Mouse (Mus musculus) yolk sac, embryonic 10.5 days (tissue): ENCODE results near the gene Slc28a1.

Source experiments
- DNase-seq: peaks from one replicate; pipeline ENCODE4 v3.0.0-alpha.2; 2017; ENCODE audit warnings: low spot score

Gene Slc28a1

GRCm38 (mm10) chr7:81114555-81114954, at the start of gene Slc28a1:
TSS of gene Slc28a1 (plus strand) at chr7:81114799.
- DNase-seq, result peak; percentile 73

- DNase-seq, result no peak
Measured at GRCm38 (mm10) chr7:81066714-81067113, 47.9 kb upstream of the Slc28a1 start.

- no peak for DNase-seq
Measured at GRCm38 (mm10) chr7:81072463-81072862, 42.1 kb upstream of the Slc28a1 start.

GRCm38 (mm10) chr7:81073273-81073672, 41.3 kb upstream of the Slc28a1 start:
- no peak for DNase-seq

GRCm38 (mm10) chr7:81074546-81074945, 40.1 kb upstream of the Slc28a1 start:
- peak; percentile 74 for DNase-seq

GRCm38 (mm10) chr7:81075299-81075698, 39.3 kb upstream of the Slc28a1 start:
- DNase-seq, result no peak

GRCm38 (mm10) chr7:81075732-81076131, 38.9 kb upstream of the Slc28a1 start:
- DNase-seq, result no peak

GRCm38 (mm10) chr7:81077009-81077408, 37.6 kb upstream of the Slc28a1 start:
- no peak for DNase-seq

- no peak for DNase-seq
Measured at GRCm38 (mm10) chr7:81078740-81079139, 35.9 kb upstream of the Slc28a1 start.

- DNase-seq, result no peak
Measured at GRCm38 (mm10) chr7:81093420-81093965, 21.1 kb upstream of the Slc28a1 start.

- peak; percentile 35 for DNase-seq
Measured at GRCm38 (mm10) chr7:81094104-81094757, 20.4 kb upstream of the Slc28a1 start.

- no peak for DNase-seq
Measured at GRCm38 (mm10) chr7:81100341-81100740, 14.3 kb upstream of the Slc28a1 start.

- DNase-seq, result no peak
Measured at GRCm38 (mm10) chr7:81102854-81103253, 11.7 kb upstream of the Slc28a1 start.

GRCm38 (mm10) chr7:81105525-81105924, 9.1 kb upstream of the Slc28a1 start:
- DNase-seq, result no peak

- DNase-seq, result no peak
Measured at GRCm38 (mm10) chr7:81108226-81108625, 6.4 kb upstream of the Slc28a1 start.

- no peak for DNase-seq
Measured at GRCm38 (mm10) chr7:81109717-81110651, 4.6 kb upstream of the Slc28a1 start.

GRCm38 (mm10) chr7:81110791-81111190, 3.8 kb upstream of the Slc28a1 start:
- DNase-seq, result no peak

GRCm38 (mm10) chr7:81111729-81112128, 2.9 kb upstream of the Slc28a1 start:
- DNase-seq, result no peak

- DNase-seq, result no peak
Measured at GRCm38 (mm10) chr7:81112686-81113360, 1.8 kb upstream of the Slc28a1 start.

GRCm38 (mm10) chr7:81121099-81121498, 6.5 kb downstream of the Slc28a1 start:
- DNase-seq, result peak; percentile 68

GRCm38 (mm10) chr7:81122808-81123207, 8.2 kb downstream of the Slc28a1 start:
- no peak for DNase-seq

GRCm38 (mm10) chr7:81123553-81123952, 9.0 kb downstream of the Slc28a1 start:
- peak; percentile 45 for DNase-seq
